Mouse (Mus musculus): ENCODE measurements around the gene Tmem212.

Gene Tmem212

DNA sequence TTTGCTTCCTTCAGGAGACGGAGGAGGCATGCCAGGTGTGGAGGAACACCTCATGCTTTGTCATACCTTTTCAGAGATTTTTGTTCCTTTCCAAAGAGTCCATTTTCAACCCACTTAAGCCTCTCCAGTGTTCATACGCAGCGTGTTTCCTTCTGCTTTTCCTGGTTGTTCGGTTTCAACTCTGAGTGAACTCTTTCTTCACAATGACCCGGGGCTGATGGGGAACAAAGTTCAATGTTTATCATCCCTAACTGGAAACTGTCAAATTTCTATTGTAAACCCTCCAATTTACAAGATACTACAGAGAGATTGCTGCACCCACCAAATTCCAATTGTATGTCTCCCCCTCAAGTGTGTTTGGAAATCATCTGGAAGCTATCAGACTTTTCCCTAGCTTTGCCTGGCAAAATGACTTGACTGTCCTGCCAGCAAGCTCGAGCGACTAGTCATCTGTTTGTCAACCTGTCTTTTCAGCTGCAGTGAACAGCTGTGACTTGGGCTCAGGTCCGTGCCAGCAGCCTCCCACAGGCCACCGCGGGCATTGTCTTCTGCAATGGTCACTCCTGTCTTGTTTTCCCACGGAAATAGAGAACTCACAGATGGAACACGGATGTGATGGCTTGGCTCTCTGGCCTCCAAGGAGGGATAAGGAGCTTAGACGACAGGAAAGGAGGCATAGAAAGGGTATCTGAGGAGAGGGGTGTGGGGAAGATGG is 3.0 kb upstream of the Tmem212 start:
- DNase-seq (ENCODE audit: low read depth, low spot score), result peak; percentile 66

DNA sequence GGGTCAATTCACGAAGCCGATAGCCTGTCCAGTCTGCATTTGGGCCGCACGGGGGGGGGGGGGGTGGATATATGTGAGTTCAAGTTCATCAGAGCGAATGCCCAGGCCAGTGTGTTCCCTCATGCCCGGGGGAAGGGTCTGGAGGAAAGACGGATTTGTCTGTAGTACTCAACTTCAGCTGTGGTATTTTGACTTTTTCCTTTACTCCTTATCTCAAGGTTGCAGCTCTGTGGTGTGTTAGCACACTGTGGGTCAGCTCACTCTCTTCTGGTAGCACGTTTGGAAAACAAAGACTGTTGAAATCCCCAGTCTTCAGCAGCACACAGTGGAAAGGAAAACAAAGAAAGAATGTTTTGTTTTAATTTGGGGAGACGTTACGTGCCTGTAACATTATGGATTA is 2.0 kb upstream of the Tmem212 start:
- no peak for DNase-seq (ENCODE audit: low read depth, low spot score)

DNA sequence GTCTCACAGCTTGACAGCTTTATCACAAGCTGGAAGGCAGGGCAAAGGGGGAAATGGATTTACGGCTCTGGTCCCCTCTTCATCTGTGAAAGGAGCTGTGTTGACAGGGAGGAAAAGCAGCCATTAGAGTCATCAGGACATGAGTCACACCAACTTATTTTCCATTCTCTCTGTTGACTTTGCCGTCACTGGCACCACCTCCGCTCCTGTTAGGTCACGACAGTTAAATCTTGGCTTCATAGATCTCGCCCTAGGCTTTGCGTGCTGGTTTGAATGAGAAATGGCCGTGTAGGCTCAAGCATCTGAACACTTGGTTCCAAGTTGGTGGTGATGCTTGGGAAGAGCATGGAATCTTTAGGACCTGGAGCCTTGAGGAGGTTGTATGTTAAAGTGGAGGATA is 9.6 kb downstream of the Tmem212 start:
- no peak for DNase-seq (ENCODE audit: low read depth, low spot score)

DNA sequence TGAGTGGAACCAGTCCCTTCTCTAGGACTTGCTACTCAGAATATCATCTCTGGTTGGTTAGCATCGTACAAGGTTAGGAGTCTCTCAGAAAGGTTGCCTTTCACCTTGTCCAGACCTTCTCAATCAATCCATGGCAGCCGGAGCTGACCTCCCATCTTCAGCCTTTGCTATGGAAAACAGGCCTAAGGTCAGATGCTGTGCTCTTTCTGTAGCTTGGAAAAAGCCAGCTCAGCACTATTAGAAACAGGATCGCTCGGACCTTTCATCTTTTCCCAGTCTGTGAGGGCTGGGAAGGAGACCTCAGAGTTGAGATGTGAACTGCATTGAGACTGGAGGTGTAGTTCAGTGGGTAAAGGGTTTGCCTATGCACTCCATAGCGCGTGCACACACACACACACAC is 10.6 kb downstream of the Tmem212 start:
- no peak for DNase-seq (ENCODE audit: low read depth, low spot score)

DNA sequence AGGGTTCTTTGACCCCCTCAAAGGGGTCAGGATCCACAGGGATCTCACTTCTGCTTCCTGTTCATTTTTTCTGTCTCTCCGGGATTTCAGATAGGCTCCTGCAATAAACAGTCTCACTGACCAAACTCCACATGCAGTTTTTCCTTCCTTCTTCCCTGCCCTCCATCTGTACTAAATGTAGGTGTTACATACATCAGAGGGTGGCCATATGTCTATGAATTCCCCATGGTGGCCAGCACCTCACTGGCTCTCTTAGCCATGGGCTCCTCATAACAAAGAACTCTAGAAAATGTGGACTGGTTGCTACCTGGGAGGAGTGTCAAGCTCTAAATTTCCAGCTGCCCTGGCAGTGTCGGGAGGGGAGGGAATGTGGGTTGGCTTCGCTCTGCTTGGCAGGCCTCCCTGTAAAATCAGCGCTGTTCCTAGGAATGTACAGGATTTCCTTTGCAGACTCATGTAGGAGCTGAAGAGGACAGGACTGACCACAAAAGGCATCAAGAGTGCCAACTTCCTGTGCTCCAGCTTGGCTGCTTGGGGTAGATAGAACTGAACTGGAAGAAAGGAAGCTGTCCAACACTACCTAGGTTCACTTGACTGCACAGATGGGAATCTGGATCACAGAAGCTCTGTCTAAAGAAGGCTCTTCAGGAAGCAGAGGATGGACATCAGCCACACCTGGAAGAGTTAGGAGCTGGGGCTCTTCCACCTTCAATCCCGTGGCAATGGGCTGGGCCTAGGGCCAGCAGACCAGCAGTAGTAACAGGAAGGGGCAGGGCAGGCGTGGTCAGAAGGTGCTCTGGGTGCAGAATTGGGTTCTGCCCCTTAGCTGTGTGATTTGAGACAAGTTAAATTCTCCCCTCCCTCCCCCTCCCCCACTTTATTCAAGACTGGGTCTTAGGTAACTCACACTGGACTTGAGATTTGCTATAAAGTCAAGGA is 14.0 kb downstream of the Tmem212 start:
- DNase-seq (ENCODE audit: low read depth, low spot score), result no peak

DNA sequence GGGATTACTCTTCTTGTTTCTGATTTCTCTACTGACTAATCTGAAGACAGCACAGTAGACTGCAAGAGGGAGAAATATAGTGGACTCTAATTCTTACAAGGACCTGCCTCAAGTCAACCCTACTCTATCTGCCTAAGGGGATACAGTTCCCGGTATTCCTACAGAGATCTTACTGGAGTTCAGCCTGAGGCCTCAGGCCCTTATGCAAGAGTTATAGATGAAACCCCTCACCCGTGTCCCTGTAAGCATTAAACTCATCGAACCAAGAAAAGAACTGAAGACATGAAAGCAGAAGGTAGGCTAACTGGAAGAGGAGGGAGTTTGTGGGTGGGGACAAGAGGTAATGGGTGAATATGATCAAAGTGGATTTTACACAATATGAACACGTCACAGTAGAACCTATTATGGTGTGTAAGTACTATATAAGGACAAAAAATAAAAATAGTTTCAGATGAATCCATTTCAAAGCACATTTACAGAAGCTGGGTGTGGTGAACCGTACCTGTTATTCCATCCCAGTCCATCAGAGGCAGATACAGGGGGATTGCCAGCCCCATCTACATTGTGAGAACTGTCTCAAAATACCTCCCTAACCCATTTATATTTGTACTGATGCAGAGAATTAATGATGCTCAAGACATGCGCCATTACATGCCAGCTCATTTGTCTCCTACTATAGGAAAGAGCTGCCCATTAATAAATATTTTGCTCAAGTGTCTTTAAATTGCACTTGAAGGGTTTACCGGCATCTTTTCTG is 17.1 kb downstream of the Tmem212 start:
- DNase-seq (ENCODE audit: low read depth, low spot score), result no peak

DNA sequence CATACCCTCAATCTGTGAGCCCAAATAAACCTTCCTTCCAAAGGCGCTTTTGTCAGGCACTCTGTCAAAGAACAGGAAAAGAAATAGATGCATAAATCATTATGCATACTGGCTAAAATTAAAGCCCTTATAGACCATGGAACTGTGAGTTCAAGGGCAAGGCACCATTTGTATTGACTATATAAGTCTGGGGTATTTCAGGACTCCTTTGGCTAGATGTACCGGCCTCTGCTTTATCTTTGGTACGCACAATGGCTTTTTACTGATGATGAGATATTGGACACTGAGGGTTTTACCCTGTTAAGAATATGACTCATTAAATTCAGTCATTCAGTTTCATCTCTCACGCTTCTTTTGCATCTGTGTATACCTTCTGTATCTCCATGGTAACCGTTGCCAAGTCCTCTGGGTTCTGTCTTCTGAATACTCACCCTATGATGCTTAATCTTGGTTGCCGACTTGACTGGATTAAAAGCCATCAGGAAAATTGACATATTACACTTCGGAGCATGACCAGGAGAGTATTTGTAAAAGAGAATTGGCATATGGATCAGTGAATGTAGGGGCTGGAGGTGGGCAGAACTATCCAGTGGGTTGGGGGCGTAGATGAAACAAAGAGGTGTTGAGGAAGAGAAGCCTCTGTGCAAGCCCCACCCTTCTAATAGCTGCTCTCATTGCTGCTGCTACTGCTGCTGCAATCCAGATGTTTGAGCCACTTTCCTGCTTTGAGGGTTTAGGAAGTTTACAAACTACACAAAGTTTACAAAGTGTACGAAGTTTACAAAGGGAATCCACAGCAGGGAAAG is 22.7 kb downstream of the Tmem212 start:
- DNase-seq (ENCODE audit: low read depth, low spot score), result no peak

DNA sequence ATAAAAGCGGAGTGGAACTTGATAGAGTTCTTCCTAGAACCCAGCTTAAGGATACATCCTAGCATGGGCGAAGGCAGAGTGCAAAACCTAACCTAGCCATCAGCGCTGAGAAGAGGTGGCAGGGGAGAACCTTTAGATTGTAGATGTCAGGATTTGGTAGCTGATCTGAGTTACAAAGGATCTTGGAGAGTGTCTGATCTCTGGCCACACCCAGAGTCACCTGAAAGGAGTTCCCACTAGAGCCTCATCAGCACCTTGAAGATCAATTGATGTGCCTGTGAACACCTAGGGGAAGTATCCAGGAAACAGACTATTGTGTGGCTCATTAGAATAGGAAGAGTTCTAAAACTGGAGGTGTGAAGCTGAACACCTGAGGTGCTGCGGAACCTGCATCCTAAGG is 23.7 kb downstream of the Tmem212 start:
- no peak for DNase-seq (ENCODE audit: low read depth, low spot score)

GRCm38 (mm10) chr3:27871891-27872290 is 24.3 kb downstream of the Tmem212 start:
- DNase-seq (ENCODE audit: low read depth, low spot score), result no peak

- no peak for DNase-seq (ENCODE audit: low read depth, low spot score)
These were observed 24.8 kb downstream of the Tmem212 start for GRCm38 (mm10) chr3:27871371-27871770.

GRCm38 (mm10) chr3:27868681-27869080 is 27.5 kb downstream of the Tmem212 start:
- no peak for DNase-seq (ENCODE audit: low read depth, low spot score)

DNA sequence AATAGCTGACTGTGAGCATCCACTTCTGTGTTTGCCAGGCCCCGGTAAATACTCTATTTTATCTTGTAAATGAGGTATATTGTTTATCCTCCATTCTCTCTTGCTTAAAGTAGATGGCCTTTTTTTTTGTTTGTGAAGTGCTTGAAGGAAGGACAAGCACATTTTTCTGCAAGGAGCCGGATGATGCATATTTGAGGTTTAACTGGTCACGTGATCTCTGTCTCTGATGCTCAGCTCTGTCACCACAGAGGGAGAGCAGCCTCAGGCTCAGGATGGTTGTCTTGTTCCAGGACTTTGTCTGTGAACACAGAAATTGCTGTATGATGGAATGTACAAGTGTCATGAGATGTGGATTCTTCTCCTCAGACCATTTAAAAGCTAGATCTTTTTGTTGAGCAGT is 28.4 kb downstream of the Tmem212 start:
- DNase-seq (ENCODE audit: low read depth, low spot score), result no peak

DNA sequence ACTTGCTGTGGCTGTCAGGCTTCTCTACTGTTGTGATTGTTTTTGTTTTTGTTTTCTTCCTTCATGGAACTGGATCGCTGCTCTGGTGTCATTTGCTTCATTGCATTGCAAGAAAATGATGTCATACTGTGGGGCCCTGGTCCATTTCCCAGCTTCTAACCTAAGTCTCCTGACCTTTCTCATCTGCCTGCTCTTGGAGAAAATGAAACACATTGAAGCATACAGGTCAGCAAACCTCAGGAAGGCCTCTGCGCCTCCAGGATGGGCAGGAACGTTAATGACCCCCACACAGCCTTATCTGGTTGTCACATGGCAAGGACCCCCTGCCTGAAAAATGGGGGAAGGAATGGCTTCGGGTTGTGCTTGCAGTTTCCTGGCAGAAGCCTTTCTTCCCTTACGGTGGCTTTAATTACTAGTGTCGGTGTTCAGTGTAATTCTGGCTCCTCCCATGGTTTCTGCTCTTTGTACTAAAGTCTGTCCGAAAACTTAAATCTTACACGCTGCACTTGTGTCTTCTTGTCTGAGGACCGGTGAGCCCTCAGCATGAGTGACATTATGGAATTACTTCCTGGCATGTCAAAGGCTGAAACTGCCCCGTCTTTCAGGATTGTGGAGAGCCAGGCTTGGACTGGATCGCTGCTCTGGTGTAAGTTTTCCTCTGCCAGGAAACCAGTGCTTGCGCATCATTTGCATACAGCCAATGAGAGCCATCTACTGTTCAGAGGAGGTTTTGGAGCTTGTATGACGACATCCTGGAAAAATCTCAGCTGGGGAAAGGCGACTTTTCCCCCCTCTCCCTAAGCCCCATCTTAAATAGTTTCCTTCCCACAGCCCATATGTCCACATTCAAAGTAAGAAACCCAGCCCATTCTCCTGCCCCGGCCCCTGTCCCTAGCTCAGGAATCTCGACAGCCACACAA is 33.1 kb downstream of the Tmem212 start:
- DNase-seq (ENCODE audit: low read depth, low spot score), result peak; percentile 76

DNA sequence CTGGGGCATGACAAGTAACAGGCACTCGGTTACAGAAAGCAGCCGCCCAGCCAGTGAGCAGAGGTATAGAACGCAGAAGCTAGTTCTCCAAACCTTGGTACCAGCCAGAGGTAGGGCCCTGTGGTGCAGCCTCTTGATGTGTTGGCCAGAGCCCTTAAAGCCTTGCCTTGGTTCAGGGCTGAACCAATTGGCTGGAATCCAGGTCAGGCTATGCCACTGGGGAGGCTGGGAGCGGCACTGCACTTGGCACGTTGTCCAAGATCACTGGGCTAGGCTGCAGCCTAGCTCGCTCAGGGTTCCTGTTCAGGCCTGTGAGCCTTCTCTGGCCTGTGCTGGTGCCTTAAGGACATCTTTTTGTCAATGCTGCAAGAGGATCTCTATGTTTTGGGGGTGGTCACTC is 34.6 kb downstream of the Tmem212 start:
- DNase-seq (ENCODE audit: low read depth, low spot score), result peak; percentile 72

DNA sequence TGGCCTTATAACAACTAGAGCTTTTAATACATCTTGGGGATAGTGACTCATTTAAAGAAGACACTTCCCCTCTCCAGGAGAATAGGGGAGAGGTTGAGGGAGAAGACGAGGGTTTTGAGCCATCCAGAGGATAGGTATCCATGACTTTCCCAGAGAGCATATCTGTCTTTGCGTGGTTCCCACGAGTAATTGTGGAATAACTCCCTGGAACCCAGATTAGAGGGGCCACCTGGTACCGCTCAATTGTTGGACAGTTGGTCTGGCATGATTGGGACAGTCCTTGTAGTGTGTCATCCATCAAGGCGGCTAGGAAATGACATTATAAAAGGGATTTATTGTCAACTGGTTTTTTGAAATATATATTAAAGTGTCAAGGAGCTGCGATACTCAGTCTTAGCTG is 35.1 kb downstream of the Tmem212 start:
- DNase-seq (ENCODE audit: low read depth, low spot score), result no peak

DNA sequence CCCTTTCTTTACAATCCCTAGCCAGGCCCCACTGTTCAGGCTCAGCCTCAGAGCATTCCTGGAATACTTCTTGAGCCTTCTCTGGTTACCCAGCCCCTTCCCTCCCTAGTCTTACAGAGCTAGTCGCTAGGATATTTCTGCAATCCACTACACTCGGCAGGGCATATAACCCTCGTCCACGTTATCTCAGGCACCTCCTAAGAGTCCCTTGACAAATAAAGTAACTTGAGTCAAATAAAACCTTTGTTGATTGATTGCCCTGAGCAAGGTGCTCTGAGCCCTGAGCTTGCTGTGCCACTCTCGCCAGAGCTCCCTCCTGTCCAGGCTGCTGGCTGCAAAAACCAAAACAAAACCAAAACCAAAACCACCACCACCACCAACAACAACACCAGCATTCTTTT is 37.0 kb downstream of the Tmem212 start:
- no peak for DNase-seq (ENCODE audit: low read depth, low spot score)

GRCm38 (mm10) chr3:27858441-27859115 is 37.6 kb downstream of the Tmem212 start:
- no peak for DNase-seq (ENCODE audit: low read depth, low spot score)

DNA sequence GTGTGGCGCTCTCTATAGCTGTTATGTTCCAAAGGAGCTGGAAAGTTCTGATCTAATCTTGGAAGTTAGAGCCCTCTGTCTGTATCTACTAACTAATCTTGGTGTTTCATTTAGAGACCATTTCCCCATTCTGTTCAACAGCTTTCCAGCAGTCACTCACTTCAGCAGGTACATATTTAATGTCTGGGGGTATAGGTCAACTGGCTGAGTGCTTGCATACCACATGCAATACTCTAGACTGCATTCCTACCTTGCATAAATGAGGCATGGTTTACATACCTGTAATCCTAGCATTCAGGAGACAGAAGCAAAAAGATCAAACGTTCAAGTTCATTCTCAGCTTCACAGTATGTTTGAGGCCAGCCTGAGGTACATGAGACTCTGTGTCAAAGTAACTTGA is 39.9 kb downstream of the Tmem212 start:
- no peak for DNase-seq (ENCODE audit: low read depth, low spot score)

DNA sequence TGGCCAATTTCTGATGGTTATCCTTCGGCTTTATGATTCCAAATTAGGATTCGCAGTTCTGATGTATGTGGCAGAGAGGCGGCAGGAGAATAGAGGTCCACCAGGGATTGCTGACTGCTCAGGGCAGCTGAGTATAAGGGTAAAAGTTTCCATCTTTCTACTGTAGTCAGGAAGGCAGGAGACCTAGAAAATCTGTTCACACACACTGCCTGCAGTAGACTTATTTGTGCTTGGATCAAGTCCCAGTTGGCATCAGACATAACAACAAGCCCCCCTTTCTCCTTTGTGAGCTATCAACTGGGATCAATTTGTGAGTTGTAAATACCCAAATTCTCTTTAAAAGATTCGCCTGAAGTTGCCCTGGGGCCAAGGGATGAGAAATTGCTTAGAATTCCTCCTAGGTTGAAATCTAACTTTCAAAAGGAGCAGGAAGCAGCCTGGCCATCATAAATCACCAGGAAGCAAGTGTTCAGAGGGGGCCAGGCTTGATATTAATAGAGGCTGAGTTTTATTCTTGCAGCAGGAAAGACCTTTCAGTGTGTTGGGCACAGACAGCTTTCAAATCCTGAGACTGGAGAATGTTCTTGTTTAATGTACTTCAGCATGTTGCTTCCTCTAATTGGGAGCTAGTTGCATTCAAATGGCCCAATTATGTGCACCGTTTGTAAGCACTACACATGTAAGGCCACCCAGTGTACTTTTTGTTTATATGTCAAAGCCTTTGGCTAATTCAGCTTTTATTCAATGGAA is 41.6 kb downstream of the Tmem212 start:
- DNase-seq (ENCODE audit: low read depth, low spot score), result no peak

Data from skeletal muscle tissue, adult 2 months (tissue).